In the genomic region with DNA sequence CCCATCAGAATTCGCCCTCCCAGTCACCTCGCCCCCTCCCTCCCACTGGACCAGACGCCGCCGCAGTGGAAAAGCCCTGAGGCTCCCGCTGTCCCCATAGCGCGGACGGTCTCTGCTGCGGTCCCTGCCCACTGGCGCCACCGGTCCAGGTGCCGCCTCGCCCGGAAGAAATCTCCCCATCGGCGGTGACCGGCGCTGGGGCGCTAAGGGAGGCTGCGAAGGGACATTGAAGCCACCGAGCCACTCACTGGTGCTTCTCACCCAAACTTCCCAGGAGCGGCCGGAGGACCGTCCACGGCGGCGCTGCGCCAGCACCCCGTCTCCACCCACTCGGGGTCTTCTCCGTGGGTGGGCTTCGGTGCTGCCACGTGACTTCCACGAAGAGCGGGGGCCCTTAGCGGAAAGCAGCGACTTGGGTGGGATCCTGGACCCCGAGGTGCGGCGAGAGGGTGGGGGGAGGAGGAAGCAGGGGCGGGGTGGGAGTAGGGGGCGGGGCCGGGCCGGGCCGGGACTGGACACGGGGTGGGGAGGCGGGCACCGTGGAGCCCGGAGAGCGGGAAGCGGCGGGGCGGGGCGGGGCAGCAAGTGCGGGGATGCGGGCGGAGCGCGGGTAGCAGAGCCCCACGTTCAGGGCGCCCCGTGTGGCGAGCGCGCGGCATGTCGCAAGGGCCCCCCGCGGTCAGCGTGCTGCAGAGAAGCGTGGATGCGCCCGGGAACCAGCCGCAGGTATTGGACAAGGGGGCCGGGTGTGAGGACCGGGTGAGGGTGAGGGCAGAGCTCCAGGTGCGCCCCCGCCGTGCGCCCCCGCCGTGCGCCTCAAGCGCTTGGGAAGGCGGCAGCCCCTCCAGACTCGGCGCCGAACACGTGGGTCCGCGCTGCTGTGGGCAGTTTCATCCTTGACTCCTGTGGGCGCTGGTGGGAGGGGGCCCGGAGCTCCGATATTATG, we compare ENCODE assay signal across 7 mouse cellular contexts. TPM values are rescaled to one million over a fixed set of nuclear protein-coding genes. Genes with fewer than 3 reads are reported as not detected.
DNase-seq lines count a peak whose midpoint lies in the region; ATAC-seq and TF ChIP-seq lines count a peak whose summit lies in the region.

A gene (plus strand): TSS at position 46 of the 946 bp plus-strand sequence.

- no peak for TF ChIP-seq POLR2A in embryonic fibroblast, embryonic 13.5 days (IDR thresholded peaks at IDR 0.05; ENCODE audit: low read depth, low read length)

- H3K4me2 ChIP-seq in limb, embryonic 12.5 days = peak within 1 kb of the TSS; percentile 97

- no peak within 1 kb of the TSS for H3K27ac ChIP-seq in embryonic fibroblast, embryonic 13.5 days (ENCODE audit: insufficient read depth, low read length)
- H3K27ac ChIP-seq in limb, embryonic 12.5 days = peak within 1 kb of the TSS; percentile 64; the same call in 1 of the 2 replicates
- peak within 1 kb of the TSS; percentile 73 for H3K27ac ChIP-seq in midbrain, embryonic 10.5 days (replicated peaks)

- H3K9ac ChIP-seq in limb, embryonic 12.5 days (replicated peaks) = peak within 1 kb of the TSS; percentile 69

- H3K4me1 ChIP-seq in G1E (ENCODE audit: insufficient read depth, low read depth, low read length) = peaks cover 54% of the 10 kb centered on the region
- no peaks in the 10 kb centered on the region for H3K4me1 ChIP-seq in embryonic fibroblast, embryonic 13.5 days (ENCODE audit: control insufficient read depth, insufficient read depth, low read length)
- peaks cover 22% of the 10 kb centered on the region for H3K4me1 ChIP-seq in limb, embryonic 12.5 days (replicated peaks)
- peaks cover 19% of the 10 kb centered on the region for H3K4me1 ChIP-seq in midbrain, embryonic 10.5 days

- under 1% methylated on average over 80 of the region's 95 CpGs for WGBS in limb, embryonic 12.5 days
- under 1% methylated on average over 94 of the region's 95 CpGs for WGBS in midbrain, embryonic 10.5 days

- ATAC-seq in G1E (ENCODE audit: extremely low read depth, insufficient number of reproducible peaks, low FRiP score, poor library complexity, severe bottlenecking) = no peak
- peak; percentile 63; the same call in 1 of the 2 replicates for ATAC-seq in limb, embryonic 12.5 days (ENCODE audit: insufficient number of reproducible peaks, insufficient read depth, low FRiP score, low TSS enrichment, low read depth)

- no peak for TF ChIP-seq CTCF in G1E (IDR thresholded peaks at IDR 0.05; ENCODE audit: low read depth, low read length)
- TF ChIP-seq CTCF in embryonic fibroblast, embryonic 13.5 days (IDR thresholded peaks at IDR 0.05; ENCODE audit: borderline replicate concordance, insufficient read depth, low read length) = peak; percentile 15; the same call in 1 of the 2 replicates

- H3K4me3 ChIP-seq in G1E (ENCODE audit: low read depth, low read length) = peak within 1 kb of the TSS; percentile 56; the same call in 1 of the 2 replicates
- H3K4me3 ChIP-seq in embryonic fibroblast, embryonic 13.5 days (ENCODE audit: insufficient read depth, low read length) = peak within 1 kb of the TSS; percentile 60
- peak within 1 kb of the TSS; percentile 62 for H3K4me3 ChIP-seq in limb, embryonic 12.5 days (replicated peaks)
- peak within 1 kb of the TSS; percentile 80 for H3K4me3 ChIP-seq in midbrain, embryonic 10.5 days

- DNase-seq in CD4-positive helper T cell, adult 2 months (ENCODE audit: low read depth, low spot score) = peak; percentile 27
- no peak for DNase-seq in G1E (ENCODE audit: low spot score)
- peak; percentile 60 for DNase-seq in heart, postnatal 4 days
- peak; percentile 55 for DNase-seq in midbrain, embryonic 10.5 days (ENCODE audit: low spot score)
- DNase-seq in testis, postnatal 10 days (ENCODE audit: low spot score) = peak; percentile 76

- H3K36me3 ChIP-seq in G1E (replicated peaks) = no peaks in the 10 kb centered on the region
- no peaks in the 10 kb centered on the region for H3K36me3 ChIP-seq in limb, embryonic 12.5 days
- H3K36me3 ChIP-seq in midbrain, embryonic 10.5 days = no peaks in the 10 kb centered on the region

- peaks cover 44% of the 10 kb centered on the region for H3K27me3 ChIP-seq in G1E (ENCODE audit: insufficient read depth, low read length)
- H3K27me3 ChIP-seq in limb, embryonic 12.5 days = peaks cover 27% of the 10 kb centered on the region
- peaks cover 58% of the 10 kb centered on the region for H3K27me3 ChIP-seq in midbrain, embryonic 10.5 days (ENCODE audit: low read depth, poor library complexity, severe bottlenecking)

- peaks cover 5% of the 10 kb centered on the region for H3K9me3 ChIP-seq in G1E (replicated peaks)
- 0 out of 2 replicates have a peak, but pooled peaks cover 4% of the 10 kb centered on the region for H3K9me3 ChIP-seq in limb, embryonic 12.5 days
- H3K9me3 ChIP-seq in midbrain, embryonic 10.5 days (replicated peaks) = no peaks in the 10 kb centered on the region

RNA-seq across cellular contexts. Expression of the gene that starts here (rescaled TPM):
- total RNA-seq in G1E (2014; fragmentation: Nextera tagmentation) (not detected in 2 replicates), G1E (2017) (0.11 TPM in 1 of 2 replicates, not detected in the other)
- polyA plus RNA-seq in G1E (2012) = 0.09 TPM in 1 of 2 replicates, not detected in the other
- not detected in 2 replicates for polyA plus RNA-seq in embryonic fibroblast, embryonic 13.5 days (2011; ENCODE audit: insufficient read length, low read depth, missing spikeins)
- total RNA-seq in heart, postnatal 4 days (2021) = 1 to 10 TPM; 1.7 to 1.8 TPM
- polyA plus RNA-seq in limb, embryonic 12.5 days (2016; fragmentation: Nextera tagmentation; extraction: Ambion mirVana) = 11.0 and 12.2 TPM in 2 replicates
- 3.7 and 4.1 TPM in 2 replicates for polyA plus RNA-seq in midbrain, embryonic 10.5 days (2016; fragmentation: Nextera tagmentation; extraction: Ambion mirVana)
